Mouse (Mus musculus): ENCODE data around the gene Dohh.

The Dohh gene

DNA sequence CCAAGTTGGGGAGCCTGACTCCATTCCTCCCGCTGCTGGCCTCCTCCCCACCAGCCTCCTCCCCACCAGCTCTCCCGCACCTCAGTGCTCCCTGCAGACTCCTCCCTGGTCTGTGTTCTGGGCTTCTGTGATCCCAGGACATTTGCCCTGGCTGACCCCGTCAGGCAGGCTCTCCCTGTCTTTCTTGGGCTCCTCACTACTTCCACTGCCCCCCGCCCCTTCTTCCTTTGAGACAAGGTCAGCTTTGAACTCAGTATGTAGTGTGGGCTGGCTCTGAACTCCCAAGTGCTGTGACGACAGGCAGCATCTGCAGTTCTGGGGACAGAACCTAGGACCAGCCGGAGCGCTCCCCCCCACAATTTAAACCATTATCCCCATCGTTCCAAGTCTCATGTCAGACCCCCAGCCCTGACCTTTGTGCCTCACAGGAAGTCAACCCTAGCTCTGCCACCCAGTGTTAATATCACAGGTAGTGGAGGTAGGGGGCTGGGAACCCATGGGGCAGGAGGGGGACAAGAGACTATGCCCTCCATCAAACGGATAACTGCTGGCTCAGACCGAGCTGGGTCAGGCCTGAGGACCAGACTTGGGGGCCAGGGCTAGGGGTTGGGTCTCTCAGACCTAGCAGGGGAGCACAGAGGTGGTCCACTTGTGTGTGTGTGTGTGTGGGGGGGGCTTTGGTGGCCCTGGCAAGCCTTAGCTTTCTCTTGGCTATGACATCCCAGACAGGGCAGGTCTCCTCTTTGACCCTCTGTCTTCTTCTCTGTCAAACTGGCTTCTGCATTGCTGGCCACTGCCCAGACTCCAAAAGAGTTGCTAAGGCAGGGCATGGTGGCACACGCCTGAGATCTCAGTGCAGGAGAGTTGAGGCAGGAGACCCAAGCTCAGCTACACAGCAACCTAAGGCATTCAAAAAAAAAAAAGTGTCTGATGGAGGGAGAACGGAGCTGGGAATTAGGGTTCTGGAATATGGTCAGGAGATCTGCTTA lies 33.3 kb downstream of the Dohh start:
- DNase-seq (ENCODE audit: low read depth, low spot score), result no peak

DNA sequence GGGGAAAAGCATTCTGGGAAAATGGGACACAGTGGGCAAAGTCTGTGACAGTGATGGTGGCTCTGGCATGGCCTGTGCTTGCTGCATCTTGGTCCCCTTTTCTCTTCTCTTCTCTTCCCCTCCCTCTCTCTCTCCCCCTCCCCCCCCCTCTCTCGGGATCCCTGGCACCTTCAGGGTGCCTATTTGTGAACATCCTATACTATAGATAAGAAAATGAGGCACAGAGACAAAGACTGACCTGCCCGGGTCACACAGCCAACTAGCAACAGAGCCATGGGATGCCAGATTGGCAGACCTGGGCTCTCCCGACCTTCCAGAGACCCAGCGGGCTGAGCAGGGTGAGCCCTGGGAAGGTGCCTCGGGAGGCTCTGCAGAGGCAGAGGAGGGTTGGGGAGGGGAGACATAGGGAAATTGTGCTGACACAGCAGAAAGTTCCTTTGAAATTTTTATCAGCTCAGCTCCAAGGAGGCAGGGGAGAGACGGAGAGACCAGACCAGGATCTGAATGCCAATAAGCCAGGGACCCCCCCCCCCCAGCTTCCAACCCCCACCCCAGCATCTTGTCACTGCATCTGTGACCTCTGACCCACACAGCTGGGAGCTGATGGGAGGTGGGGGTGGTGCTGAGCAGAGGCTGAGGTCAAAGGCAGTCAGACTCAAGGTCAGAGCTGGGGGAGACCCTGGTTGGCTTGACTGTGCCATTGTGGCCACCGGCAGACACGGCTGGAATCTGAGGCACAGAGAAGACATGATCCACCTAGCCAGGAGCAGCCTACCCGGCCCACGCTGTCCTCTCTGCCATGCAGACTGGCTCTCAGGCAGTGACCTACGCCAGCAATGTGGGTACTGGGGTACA lies 34.2 kb downstream of the Dohh start:
- DNase-seq (ENCODE audit: low read depth, low spot score), result no peak

DNA sequence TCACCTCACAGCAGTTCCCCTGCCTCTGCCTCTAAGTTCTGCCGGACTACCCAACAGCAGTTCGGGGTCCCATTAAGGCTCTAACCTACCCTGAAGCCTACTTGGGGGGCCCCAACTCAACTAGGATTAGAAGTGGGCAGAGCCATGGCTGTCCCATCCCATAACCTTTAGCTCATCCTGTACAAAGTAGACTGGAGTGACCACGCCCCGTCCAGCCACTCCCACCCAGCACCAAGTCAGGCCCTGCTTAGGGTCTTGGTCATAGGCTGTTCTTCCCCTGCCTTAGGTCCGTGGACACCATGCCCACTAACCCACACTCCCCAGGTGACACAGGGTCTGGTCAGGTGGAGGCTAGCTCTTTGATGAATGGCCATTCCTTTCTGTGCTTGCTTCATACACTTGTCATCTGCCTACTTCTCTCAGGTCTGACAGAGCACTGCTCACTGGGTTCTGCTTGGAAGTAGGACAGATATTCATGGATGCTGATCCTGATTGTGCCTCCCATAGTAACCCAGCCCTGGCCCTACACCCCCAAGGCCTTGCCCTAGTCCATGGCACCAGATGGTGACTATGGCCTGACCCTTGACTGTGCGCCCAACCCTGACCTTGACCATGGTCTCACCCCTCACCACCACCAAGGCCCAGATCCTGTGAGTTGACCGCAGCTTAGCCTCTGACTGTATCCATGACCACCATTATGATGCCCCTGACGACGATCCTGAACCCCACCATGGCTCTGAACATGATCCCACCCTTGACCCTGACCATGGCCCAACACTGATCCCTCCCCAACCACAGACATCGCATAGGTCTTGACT lies 35.1 kb downstream of the Dohh start:
- DNase-seq (ENCODE audit: low read depth, low spot score), result no peak

DNA sequence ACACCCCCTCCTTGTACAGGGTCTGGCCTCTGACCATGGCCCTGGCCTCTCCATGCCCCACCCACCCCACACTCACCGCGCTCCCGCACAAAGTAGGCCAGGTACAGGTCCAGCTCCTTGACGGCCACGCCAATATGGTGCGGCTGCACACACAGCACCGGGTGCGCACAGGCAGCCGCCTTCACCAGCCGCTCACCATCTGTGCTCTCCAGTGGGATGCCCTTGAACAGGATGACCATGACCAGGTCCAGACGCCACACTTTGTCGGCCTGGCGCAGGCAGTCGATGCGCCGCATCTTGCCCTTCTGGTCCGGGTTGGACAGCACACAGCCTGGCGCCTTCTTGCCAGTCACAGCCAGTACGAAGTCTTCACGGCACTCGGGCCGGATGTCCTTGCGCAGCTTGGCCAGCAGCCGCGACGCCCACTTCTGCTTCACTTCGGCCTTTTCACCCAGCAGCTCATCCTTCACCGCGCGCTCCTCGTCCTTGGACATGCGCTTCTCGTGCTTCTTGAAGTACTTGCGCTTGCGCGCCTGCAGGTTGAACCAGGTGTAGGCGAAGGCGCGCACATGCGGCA lies 36.1 kb downstream of the Dohh start:
- DNase-seq (ENCODE audit: low read depth, low spot score), result no peak

DNA sequence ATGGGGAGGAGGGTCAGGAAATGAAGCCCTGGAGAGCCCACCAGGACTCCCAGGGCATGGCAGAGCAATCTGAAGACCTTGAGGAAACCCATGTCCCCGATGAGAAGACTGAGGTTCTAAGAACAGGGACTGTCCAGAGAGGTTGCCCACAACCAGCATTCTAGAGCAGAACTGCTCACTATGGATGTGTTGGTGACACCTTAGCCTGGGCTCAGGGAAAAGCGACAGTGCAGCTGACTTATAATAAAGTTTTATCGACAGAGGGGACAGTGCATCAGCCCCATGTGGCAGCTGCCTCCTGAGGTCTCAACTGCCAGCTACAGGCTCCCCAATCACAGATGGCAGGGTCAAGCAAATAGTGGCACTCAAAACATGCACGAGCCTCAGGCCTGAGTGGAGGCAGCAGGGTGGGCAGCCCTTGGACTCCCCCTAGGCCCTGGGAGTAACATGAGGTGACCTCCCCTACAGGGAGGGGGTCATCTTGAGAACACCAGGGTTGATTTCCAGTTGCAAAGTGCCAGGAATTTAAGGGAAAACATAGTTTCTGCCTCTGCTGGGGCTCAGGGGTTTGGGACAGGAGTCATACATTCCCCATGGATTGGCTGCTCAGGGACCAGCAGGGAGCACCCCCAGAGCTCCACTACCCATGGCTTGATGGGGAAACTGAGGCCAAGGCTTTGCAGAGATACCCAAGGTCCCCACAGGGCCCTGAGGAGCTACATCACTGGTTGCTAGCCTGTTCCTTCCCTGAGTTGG lies 37.0 kb downstream of the Dohh start:
- DNase-seq (ENCODE audit: low read depth, low spot score), result no peak

DNA sequence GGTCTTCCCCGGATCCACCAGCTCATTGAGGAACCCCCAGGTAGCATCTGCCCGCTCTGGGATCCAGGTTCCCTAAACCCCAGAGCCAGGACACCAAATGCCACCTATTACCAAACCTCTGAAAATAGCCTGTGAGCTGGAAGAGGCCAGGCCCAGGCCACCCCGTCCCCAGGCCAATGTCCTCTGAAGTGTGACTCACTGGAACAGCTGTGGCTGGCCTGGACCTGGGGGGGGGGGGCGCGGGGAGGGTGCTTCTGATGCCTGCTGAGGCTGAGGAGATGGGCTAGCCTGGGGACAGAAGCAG lies 37.5 kb downstream of the Dohh start:
- DNase-seq (ENCODE audit: low read depth, low spot score), result no peak

DNA sequence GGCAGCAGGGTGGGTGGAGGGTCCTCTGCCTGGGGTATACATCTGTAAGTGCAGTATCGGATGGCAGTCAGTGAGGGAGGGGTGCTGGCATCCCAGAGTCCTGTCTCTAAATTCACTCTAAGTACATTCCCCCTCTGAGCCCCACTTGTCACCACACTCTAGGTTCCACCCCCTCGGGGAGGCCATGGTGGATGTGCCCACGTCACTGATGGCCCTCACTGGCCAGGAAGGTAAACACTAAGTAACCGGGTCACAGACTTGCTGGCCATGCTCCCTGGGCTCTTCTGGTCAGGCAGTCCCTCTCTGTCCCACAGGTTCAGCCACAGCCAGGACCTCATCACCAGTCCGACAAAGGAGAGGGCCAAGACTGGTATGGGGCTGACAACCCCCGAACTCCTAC lies 38.0 kb downstream of the Dohh start:
- DNase-seq (ENCODE audit: low read depth, low spot score), result no peak

DNA sequence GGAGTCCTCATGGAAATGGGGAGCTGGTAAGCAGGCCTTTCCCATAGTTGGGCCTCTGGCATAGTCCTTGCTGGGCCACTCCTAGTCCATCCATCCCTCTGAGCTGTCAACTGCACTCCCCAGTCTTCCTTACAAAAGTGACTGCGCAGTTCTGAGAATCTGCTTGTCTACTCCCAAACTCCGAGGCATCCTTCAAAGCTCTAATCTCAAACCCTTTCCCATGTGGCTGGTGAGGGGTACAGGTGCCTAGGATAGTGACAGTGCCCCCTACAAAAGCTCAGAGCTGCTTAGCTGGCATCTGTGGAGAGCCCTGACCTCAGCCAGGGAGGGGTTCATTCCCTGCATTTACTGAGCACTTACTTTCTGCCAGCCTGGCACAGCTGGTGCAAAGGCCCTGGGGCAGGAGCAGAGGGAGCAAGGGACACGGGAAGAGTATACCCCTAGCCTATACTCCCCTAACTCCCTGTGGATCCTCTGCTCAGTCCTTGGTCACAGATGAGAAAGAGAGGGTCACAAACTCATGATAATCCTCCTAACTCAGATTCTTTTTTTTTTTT lies 38.5 kb downstream of the Dohh start:
- no peak for DNase-seq (ENCODE audit: low read depth, low spot score)

DNA sequence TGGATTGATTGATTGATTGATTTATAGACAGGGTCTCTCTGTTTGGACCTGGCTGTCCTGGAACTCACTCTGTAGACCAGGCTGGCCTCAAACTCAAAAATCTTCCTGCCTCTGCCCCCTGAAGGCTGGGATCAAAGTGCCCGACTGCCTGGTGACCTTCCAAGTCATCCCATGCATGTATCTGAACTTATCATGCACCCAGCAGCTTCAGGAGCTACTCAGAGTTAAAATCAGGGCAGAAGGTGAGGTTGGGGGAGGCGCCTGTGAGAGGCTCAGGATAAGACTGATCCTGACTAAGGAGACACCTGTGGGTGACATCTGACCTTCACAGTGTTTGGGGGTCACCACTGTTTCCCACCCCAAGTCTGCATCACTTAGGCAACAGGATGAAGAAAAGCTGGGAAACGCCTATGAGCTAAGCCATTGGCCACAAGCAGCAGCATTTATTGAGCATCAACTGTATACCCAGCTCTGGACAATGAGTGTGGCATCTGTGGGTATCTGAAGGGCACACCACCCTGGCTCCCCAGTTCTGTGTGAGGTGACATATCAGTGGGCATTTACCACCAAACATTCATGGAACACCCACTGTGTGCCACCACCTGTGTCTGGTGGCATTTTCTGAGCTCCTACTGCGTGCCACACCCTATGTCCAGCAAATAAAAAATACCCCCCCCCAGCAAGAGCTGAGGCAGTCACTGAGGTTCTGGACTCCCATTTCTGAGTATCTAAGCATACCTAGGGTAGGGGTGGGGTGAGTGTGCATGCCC lies 39.4 kb downstream of the Dohh start:
- DNase-seq (ENCODE audit: low read depth, low spot score), result no peak

DNA sequence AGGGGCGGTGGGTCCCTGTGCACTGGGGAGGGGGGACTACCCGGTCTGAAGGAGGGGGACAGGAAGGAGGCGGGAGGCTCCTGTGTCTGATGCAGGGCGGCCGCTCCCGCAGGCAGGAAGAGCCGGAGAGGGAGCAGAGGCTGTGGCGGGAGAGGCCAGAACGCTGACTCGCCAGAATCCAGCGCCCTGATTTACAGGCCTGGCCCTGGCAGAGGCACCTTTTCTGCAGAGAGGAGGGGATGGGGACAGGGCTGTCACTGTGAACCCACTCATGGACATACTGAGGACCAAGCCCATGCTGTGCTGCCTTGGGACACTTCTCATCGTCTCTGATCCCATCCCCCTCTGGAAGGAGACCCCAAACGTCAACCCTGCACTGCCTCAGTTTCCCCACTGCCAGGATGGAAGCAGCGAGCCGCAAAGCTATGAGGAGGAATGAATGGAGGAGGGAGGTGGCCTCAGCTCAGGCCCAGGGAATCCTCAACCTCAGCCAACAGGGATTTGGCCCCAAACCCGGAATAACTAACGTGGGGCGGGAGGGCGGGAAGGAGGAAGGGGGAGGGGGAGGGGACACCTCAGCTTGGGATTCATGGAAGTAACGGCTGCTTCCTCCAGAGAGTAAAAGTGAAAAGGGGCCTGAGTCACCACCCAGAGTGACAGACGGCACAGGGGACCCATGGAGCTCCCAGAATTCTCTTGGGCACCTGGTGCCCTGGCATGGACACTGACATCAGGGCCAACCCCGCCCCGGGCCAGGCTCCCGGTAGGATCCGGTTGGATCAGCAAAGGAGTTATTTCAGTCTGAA lies 40.2 kb downstream of the Dohh start:
- peak; percentile 81 for DNase-seq (ENCODE audit: low read depth, low spot score)

DNA sequence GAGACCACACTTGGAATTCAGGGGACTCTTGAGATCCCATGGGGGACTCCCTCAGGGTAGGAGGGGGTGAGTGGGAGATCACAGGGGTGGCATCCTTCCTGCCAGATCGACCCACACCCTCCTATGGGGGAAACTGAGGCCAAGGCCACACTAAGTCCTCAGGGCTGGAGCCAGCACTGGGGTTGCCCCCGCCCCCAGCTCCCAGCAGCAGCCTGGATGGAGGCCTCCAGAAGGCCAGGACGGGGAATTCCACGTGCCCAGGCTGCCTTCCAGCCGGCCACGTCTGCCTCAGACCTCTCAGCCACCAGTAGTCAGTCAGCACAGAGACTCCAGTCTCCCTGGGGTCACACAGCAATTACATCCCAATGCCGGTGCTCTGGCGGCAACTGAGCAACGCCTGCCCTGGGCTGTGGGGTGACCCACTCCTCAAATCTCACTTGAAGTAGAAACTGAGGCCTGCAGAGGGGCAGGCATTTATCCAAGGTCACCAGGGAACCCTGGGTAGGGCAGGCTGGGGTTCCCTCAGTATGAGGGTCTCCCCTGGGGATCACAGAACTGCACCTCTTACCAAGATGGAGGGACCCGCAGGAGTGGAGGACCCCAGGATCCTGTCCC lies 41.1 kb downstream of the Dohh start:
- peak; percentile 88 for DNase-seq (ENCODE audit: low read depth, low spot score)

DNA sequence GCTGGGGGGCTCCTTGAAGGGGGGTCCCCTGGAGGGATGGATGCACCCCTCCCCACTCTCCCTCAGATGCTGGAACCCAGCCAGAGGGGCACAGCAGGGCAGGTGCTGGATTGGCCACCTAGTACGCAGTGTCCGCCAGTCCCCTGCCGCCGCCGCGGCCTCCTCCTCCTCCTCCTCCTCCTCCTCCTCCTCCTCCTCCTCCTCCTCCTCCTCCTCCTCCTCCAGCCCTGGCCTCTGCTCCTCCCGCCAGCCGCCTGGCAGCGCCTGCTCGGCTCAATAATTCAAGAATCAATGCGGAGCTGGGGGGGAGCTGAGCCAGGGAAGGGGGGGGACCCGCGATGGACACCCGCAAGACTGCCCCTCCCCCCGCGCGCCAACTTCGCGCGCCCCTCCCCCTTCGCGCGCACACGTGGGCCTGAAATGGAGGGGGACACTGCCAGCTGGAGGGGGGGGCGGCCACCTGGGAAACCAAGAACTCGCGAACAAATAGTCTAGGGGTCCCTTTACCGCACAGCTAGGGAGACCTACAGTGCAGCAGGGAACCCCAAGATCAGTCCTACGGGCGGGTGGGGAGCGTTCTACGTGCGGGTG lies 41.9 kb downstream of the Dohh start:
- no peak for DNase-seq (ENCODE audit: low read depth, low spot score)

DNA sequence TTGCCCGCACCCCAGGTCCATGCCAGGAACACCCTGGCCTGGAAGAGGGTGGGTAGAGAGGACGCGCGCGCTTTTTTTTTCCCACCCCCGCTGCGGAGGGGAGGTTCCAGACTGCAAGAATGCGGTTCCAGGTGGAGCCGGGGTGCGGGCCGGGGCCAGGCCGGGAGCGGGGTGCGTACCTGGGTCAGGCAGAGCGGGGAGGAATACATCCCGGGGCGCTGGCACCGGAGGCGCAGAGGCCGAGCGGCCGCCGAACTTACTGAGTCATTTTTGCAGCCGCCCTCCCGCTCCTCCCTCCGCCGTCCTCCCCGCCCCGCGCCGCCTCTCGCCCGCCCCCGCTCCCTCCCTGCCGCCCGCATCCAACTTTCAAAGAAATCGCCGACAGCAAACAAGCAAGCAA lies 42.7 kb downstream of the Dohh start:
- DNase-seq (ENCODE audit: low read depth, low spot score), result peak; percentile 58

DNA sequence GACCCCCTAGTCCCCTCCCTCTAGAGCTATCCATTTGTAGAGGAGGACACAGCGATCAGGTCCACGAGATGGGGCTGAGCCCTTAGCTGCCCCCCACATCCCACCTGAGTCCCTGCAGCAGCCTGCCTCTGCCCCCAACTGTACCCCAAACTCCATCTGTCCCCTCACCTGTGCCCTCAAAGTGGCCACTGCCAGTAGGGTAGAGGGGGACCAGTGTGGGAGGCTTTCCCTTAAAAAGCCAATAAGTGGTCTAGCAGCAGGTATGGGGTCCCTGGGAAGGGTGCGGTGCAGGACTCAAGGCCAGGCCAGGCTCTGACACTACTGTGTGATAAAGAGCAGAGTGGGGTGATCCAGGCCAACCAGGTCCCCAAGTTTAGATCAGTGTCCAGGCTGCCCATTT lies 43.1 kb downstream of the Dohh start:
- no peak for DNase-seq (ENCODE audit: low read depth, low spot score)

DNA sequence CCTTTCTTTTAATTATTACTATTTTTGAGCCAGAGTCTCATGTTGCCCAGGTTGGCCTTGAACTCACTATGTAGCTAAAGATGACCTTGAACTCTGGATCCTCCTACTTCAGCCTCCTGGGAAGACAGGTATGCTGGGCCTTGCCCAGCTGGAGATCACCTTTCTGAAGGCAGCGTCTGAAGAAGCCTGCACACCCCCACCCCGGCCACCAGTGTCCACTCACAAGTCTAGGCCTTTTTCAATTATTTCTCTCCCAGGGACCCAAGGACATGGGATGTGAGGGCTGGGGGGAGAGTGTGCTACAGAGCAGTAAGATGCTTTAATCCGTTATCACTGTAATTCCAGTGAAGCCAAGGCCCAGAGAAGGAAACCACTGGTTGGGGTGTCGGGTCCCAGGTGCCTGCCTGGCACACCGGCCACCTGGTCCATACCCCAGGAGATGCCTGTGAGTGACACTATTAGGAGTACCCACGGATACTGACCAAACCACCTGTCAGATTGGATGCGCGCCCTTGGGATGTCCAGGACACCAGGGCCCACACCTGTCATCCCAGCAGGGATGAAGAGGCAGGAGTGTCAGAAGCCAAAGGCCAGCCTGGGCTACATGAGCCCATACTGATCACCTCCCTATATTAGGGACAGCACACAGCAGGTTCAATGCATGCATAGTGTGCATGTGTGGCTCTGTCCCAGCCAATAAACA lies 43.7 kb downstream of the Dohh start:
- no peak for DNase-seq (ENCODE audit: low read depth, low spot score)

DNA sequence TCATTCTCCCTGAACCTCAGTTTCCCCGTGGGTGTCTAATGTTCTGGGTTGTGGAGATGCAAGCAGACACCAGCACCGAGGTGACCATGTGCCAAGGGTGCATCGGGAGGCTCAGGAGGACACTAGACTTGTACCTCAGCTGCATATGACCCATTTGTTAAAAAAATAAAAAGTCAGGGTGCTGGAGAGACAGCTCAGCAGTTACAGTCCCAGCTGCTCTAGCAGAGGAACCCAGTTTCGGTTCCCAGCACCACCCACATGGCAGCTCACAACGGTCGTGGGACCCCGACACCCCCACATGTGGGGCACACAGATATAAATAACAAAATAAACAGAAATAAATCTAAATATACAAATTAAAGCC lies 44.3 kb downstream of the Dohh start:
- no peak for DNase-seq (ENCODE audit: low read depth, low spot score)

DNA sequence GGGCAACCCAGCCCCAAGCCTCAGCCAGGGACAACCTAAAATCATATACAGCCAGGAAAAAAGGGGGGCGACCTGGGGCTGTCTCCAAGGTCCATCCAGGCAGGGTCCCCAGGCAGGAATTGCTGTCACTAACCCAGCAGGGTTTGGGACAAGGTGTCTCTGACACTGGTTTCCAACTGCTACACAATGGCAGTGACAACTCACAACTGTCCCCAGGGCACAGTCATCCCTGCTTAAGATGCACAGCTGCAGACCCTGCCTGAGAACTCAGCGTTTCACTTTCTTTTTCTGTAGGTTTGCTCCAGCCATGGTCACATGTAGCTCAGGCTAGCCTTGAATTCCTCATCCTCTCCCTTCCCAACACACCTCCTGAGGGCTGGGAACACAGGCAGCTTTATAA lies 44.9 kb downstream of the Dohh start:
- DNase-seq (ENCODE audit: low read depth, low spot score), result no peak

Data from 3T3-L1 (cell line).